Mouse (Mus musculus) bone marrow macrophage, adult 2 months (primary cell): Measurements from ENCODE around the gene Srsf9. TPM values are rescaled to one million over a fixed set of nuclear protein-coding genes. Genes with fewer than 3 reads are reported as not detected.

Experiments
- H3K27ac ChIP-seq: 2 replicates; pipeline ENCODE4 v1.5.1; 2012; ENCODE audit warnings: low read depth, low read length; ENCODE audit not compliant: insufficient read depth
- H3K4me1 ChIP-seq: 2 replicates; pipeline ENCODE4 v1.6.1; 2012; ENCODE audit warnings: low read length; ENCODE audit not compliant: control insufficient read depth, insufficient read depth
- H3K4me3 ChIP-seq: 2 replicates; pipeline ENCODE4 v1.5.1; 2012; ENCODE audit warnings: mild to moderate bottlenecking, low read length, moderate library complexity; ENCODE audit not compliant: insufficient read depth
- CTCF ChIP-seq: IDR thresholded peaks from 2 replicates; pipeline ENCODE4 v1.5.1; 2012; ENCODE audit warnings: low read depth, mild to moderate bottlenecking, low read length, moderate library complexity
- POLR2A ChIP-seq: IDR thresholded peaks from 2 replicates; pipeline ENCODE4 v1.6.1; 2012; ENCODE audit warnings: mild to moderate bottlenecking, low read depth, low read length, borderline replicate concordance
- polyA plus RNA-seq: library from polyadenylated mRNA; stranded (reverse); fragments of >200 nt; gene quantifications from 2 replicates; pipeline ENCODE4 v1.2.4, GENCODE M21; 2012; ENCODE audit not compliant: missing spikeins, insufficient read depth, insufficient read length

Srsf9 gene
- 114 and 123 TPM in 2 replicates for polyA plus RNA-seq

- Histone ChIP-seq H3K4me1 (peaks cover 20% of the 10 kb centered on the region), H3K4me3 (peak within 1 kb of the TSS; percentile 92), H3K27ac (peak within 1 kb of the TSS; percentile 75)
- no peak for TF ChIP-seq POLR2A
- TF ChIP-seq CTCF, result no peak
Observed at GRCm38 (mm10) chr5:115326875-115327609, at the start of gene Srsf9. TSS of gene Srsf9 (plus strand) at chr5:115327177.

- H3K27ac ChIP-seq, result no peak overlapping the region
- peaks cover 26% of the 10 kb centered on the region for H3K4me1 ChIP-seq
- TF ChIP-seq POLR2A (no peak), CTCF (no peak)
- H3K4me3 ChIP-seq, result no peak overlapping the region
Observed at GRCm38 (mm10) chr5:115278053-115278452, 48.9 kb upstream of the Srsf9 start.

- no peak overlapping the region for H3K27ac ChIP-seq
- H3K4me3 ChIP-seq, result no peak overlapping the region
- peaks cover 19% of the 10 kb centered on the region for H3K4me1 ChIP-seq
- TF ChIP-seq CTCF (no peak), POLR2A (no peak)
Observed at GRCm38 (mm10) chr5:115278785-115279184, 48.2 kb upstream of the Srsf9 start.

GRCm38 (mm10) chr5:115279226-115280049, 47.5 kb upstream of the Srsf9 start, which contains the start of gene Coq5:
TSS of gene Coq5 (plus strand) at chr5:115279666.
- Histone ChIP-seq H3K4me1 (peaks cover 15% of the 10 kb centered on the region), H3K4me3 (peak within 1 kb of the TSS; percentile 87), H3K27ac (peak within 1 kb of the TSS; percentile 46)
- TF ChIP-seq CTCF (no peak), POLR2A (no peak)

- H3K4me1 ChIP-seq, result peaks cover 11% of the 10 kb centered on the region
- H3K27ac ChIP-seq, result peak overlapping the region; percentile 46
- TF ChIP-seq POLR2A, result no peak
- TF ChIP-seq CTCF, result no peak
- H3K4me3 ChIP-seq, result peak overlapping the region; percentile 87
Observed at GRCm38 (mm10) chr5:115280050-115280687, 46.8 kb upstream of the Srsf9 start.

- Histone ChIP-seq H3K4me3 (no peak overlapping the region), H3K27ac (no peak overlapping the region), H3K4me1 (peaks cover 7% of the 10 kb centered on the region; the same call in 1 of the 2 replicates)
- no peak for TF ChIP-seq CTCF
Observed at GRCm38 (mm10) chr5:115284735-115285134, 42.2 kb upstream of the Srsf9 start.

- peaks cover 14% of the 10 kb centered on the region for H3K4me1 ChIP-seq
- no peak for TF ChIP-seq POLR2A
- TF ChIP-seq CTCF, result peak; percentile 24; the same call in 1 of the 2 replicates
- no peak overlapping the region for H3K27ac ChIP-seq
- no peak overlapping the region for H3K4me3 ChIP-seq
Observed at GRCm38 (mm10) chr5:115294173-115294572, 32.8 kb upstream of the Srsf9 start.

- Histone ChIP-seq H3K4me3 (no peak overlapping the region), H3K4me1 (peaks cover 16% of the 10 kb centered on the region), H3K27ac (no peak overlapping the region)
- TF ChIP-seq CTCF, result no peak
- no peak for TF ChIP-seq POLR2A
Observed at GRCm38 (mm10) chr5:115296347-115296746, 30.6 kb upstream of the Srsf9 start.

GRCm38 (mm10) chr5:115300035-115300744, 26.8 kb upstream of the Srsf9 start:
- peak; percentile 16; the same call in 1 of the 2 replicates for TF ChIP-seq CTCF
- TF ChIP-seq POLR2A, result no peak
- peak overlapping the region; percentile 54 for H3K27ac ChIP-seq
- peaks cover 10% of the 10 kb centered on the region for H3K4me1 ChIP-seq
- peak overlapping the region; percentile 89 for H3K4me3 ChIP-seq
